Comparison of ENCODE assay signal across 8 mouse cellular contexts in genomic region chr1:72944805-72945749, GRCm38 (mm10).
DNase-seq lines count a peak whose midpoint lies in the region; ATAC-seq and TF ChIP-seq lines count a peak whose summit lies in the region.

No protein-coding gene starts in this region.

- no peak for TF ChIP-seq POLR2A in olfactory bulb, adult 2 months (IDR thresholded peaks at IDR 0.05; ENCODE audit: insufficient read depth, low read depth, low read length)

- H3K36me3 ChIP-seq in kidney, embryonic 14.5 days (ENCODE audit: control insufficient read depth, insufficient read depth, low read length) = no peaks in the 10 kb centered on the region
- H3K36me3 ChIP-seq in heart, embryonic 13.5 days = no peaks in the 10 kb centered on the region
- H3K36me3 ChIP-seq in liver, embryonic 12.5 days = no peaks in the 10 kb centered on the region

- TF ChIP-seq CTCF in olfactory bulb, adult 2 months (IDR thresholded peaks at IDR 0.05; ENCODE audit: insufficient read depth, low read depth, low read length) = no peak

- DNase-seq in kidney, adult 11 months = no peak
- no peak for DNase-seq in gastrocnemius, postnatal 25 days
- no peak for DNase-seq in thymus, postnatal 0 days (ENCODE audit: low spot score)

- H3K4me1 ChIP-seq in kidney, embryonic 14.5 days (ENCODE audit: control insufficient read depth, insufficient read depth, low read length) = peaks cover 22% of the 10 kb centered on the region
- peaks cover 62% of the 10 kb centered on the region for H3K4me1 ChIP-seq in heart, embryonic 13.5 days
- peaks cover 17% of the 10 kb centered on the region for H3K4me1 ChIP-seq in liver, embryonic 12.5 days
- H3K4me1 ChIP-seq in olfactory bulb, adult 2 months (ENCODE audit: control insufficient read depth, insufficient read depth, low read length) = peaks cover 18% of the 10 kb centered on the region

- H3K4me2 ChIP-seq in kidney, embryonic 14.5 days (replicated peaks; ENCODE audit: low read depth, low read length) = peak overlapping the region; percentile 42
- peak overlapping the region; percentile 48 for H3K4me2 ChIP-seq in heart, embryonic 13.5 days
- H3K4me2 ChIP-seq in liver, embryonic 12.5 days = peak overlapping the region; percentile 51

- ATAC-seq in kidney, embryonic 14.5 days (ENCODE audit: low FRiP score, low TSS enrichment) = peak; percentile 79
- no peak for ATAC-seq in heart, embryonic 13.5 days (ENCODE audit: extremely low read depth, insufficient number of reproducible peaks, low FRiP score, low TSS enrichment)
- no peak for ATAC-seq in liver, embryonic 12.5 days
- ATAC-seq in erythroblast, adult 5-6 weeks (replicated peaks; ENCODE audit: low FRiP score, poor library complexity, severe bottlenecking) = no peak

- H3K4me3 ChIP-seq in kidney, embryonic 14.5 days (ENCODE audit: low read length) = peak overlapping the region; percentile 17; the same call in 1 of the 2 replicates
- peak overlapping the region; percentile 24; the same call in 1 of the 2 replicates for H3K4me3 ChIP-seq in heart, embryonic 13.5 days
- H3K4me3 ChIP-seq in liver, embryonic 12.5 days = peak overlapping the region; percentile 22; the same call in 1 of the 2 replicates
- H3K4me3 ChIP-seq in olfactory bulb, adult 2 months (ENCODE audit: insufficient read depth, low read depth, low read length) = no peak overlapping the region

- no peaks in the 10 kb centered on the region for H3K9me3 ChIP-seq in kidney, embryonic 14.5 days (ENCODE audit: control insufficient read depth, low read length)
- H3K9me3 ChIP-seq in heart, embryonic 13.5 days = no peaks in the 10 kb centered on the region
- no peaks in the 10 kb centered on the region for H3K9me3 ChIP-seq in liver, embryonic 12.5 days (replicated peaks)

- H3K27ac ChIP-seq in kidney, embryonic 14.5 days (ENCODE audit: low read depth, low read length) = peak overlapping the region; percentile 37; the same call in 1 of the 2 replicates
- peak overlapping the region; percentile 93 for H3K27ac ChIP-seq in heart, embryonic 13.5 days (replicated peaks)
- H3K27ac ChIP-seq in liver, embryonic 12.5 days = no peak overlapping the region
- H3K27ac ChIP-seq in olfactory bulb, adult 2 months (ENCODE audit: insufficient read depth, low read depth, low read length) = peak overlapping the region; percentile 83

- 10% methylated on average over 21 of the region's 21 CpGs for WGBS in kidney, embryonic 14.5 days
- 8% methylated on average over 21 of the region's 21 CpGs for WGBS in heart, embryonic 13.5 days
- 11% methylated on average over 21 of the region's 21 CpGs for WGBS in liver, embryonic 12.5 days (ENCODE audit: insufficient replicate concordance)
- WGBS in olfactory bulb, adult 2 months = 20% methylated on average over 21 of the region's 21 CpGs

- no peaks in the 10 kb centered on the region for H3K27me3 ChIP-seq in kidney, embryonic 14.5 days (ENCODE audit: control insufficient read depth, insufficient read depth, low read length)
- H3K27me3 ChIP-seq in heart, embryonic 13.5 days (replicated peaks) = no peaks in the 10 kb centered on the region
- H3K27me3 ChIP-seq in liver, embryonic 12.5 days (replicated peaks) = peaks cover 20% of the 10 kb centered on the region

- peak overlapping the region; percentile 34; the same call in 1 of the 2 replicates for H3K9ac ChIP-seq in kidney, embryonic 14.5 days (ENCODE audit: low read depth, low read length)
- H3K9ac ChIP-seq in heart, embryonic 13.5 days = peak overlapping the region; percentile 65
- no peak overlapping the region for H3K9ac ChIP-seq in liver, embryonic 12.5 days
